Mouse (Mus musculus): ENCODE data around the gene Afg3l1. TPM values are rescaled to one million over a fixed set of nuclear protein-coding genes. Genes with fewer than 3 reads are reported as not detected.

Afg3l1 gene
- polyA plus RNA-seq, 1 experiment from 2014 or later: 32.2 TPM

DNA sequence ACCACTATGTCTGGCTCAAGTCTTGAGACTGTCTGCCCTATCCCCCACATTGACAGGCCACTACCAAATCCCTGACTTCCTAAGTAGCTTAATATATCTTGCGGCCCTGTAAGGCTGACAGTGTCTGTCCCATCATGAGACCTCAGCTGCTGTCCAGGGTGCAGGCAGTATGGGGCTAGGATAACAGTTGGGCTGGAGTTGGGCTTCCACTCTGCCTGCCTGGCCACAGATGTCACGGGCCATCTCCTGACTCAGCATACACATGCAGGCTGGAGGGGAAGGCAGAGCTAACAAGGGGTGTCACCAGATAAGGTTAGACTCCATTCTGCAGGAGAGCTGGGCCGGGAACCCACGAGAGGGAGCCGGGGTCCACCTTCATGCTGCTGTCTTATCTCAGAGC lies 29.4 kb downstream of the Afg3l1 start:
- WGBS: 96% methylated on average over 5 of the region's 5 CpGs

DNA sequence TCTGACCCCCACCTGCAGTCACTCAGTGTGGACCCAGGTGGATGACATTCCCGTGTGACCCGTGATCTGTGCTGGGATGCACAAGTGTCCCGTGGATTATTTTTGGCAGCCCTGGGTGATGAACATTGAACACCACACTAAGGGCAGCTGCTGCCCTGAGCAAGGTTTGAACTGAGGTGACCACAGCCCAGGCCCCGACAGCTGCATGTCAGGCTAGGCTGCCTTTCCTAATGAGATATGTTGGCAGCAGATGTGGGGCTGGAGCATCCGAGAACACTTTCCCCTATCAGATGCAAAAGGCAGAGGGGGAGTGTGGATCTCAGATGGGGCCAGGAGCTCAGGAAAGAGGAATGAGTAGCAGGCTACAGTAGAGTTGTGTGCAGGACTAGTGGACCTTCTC lies 33.1 kb downstream of the Afg3l1 start:
- H3K4me2 ChIP-seq (ENCODE audit: low read depth, low read length): no peak overlapping the region
- no peaks in the 10 kb centered on the region for H3K36me3 ChIP-seq (replicated peaks; ENCODE audit: control insufficient read depth, insufficient read depth, low read depth, low read length)
- H3K9ac ChIP-seq (replicated peaks; ENCODE audit: low read length): no peak overlapping the region
- H3K4me1 ChIP-seq (ENCODE audit: control insufficient read depth, insufficient read depth, low read length): peaks cover 2% of the 10 kb centered on the region; the same call in 1 of the 2 replicates
- no peak overlapping the region for H3K4me3 ChIP-seq (ENCODE audit: low read depth, low read length)
- DNase-seq (ENCODE audit: low spot score) (no peak), ATAC-seq (replicated peaks; ENCODE audit: insufficient number of reproducible peaks, low FRiP score, low TSS enrichment, low read depth) (no peak)
- no peak overlapping the region for H3K27ac ChIP-seq (replicated peaks; ENCODE audit: low read depth, low read length)
- WGBS: 88% methylated on average over 5 of the region's 5 CpGs
- no peaks in the 10 kb centered on the region for H3K9me3 ChIP-seq (replicated peaks; ENCODE audit: control insufficient read depth, low read length)
- no peaks in the 10 kb centered on the region; the same call in 1 of the 2 replicates for H3K27me3 ChIP-seq (ENCODE audit: control insufficient read depth, insufficient read depth, low read length)

More for the DNA sequence above, 29.4 kb downstream of the Afg3l1 start:
- no peak overlapping the region for H3K4me3 ChIP-seq (ENCODE audit: low read depth, low read length)
- no peaks in the 10 kb centered on the region for H3K4me1 ChIP-seq (ENCODE audit: control insufficient read depth, insufficient read depth, low read length)
- H3K9ac ChIP-seq (replicated peaks; ENCODE audit: low read length): no peak overlapping the region
- H3K9me3 ChIP-seq (replicated peaks; ENCODE audit: control insufficient read depth, low read length): no peaks in the 10 kb centered on the region
- no peak for DNase-seq (ENCODE audit: low spot score)
- no peaks in the 10 kb centered on the region for H3K27me3 ChIP-seq (ENCODE audit: control insufficient read depth, insufficient read depth, low read length)
- no peak overlapping the region for H3K4me2 ChIP-seq (ENCODE audit: low read depth, low read length)
- no peak overlapping the region for H3K27ac ChIP-seq (replicated peaks; ENCODE audit: low read depth, low read length)
- peaks cover 11% of the 10 kb centered on the region for H3K36me3 ChIP-seq (replicated peaks; ENCODE audit: control insufficient read depth, insufficient read depth, low read depth, low read length)
- ATAC-seq (replicated peaks; ENCODE audit: insufficient number of reproducible peaks, low FRiP score, low TSS enrichment, low read depth): no peak

DNA sequence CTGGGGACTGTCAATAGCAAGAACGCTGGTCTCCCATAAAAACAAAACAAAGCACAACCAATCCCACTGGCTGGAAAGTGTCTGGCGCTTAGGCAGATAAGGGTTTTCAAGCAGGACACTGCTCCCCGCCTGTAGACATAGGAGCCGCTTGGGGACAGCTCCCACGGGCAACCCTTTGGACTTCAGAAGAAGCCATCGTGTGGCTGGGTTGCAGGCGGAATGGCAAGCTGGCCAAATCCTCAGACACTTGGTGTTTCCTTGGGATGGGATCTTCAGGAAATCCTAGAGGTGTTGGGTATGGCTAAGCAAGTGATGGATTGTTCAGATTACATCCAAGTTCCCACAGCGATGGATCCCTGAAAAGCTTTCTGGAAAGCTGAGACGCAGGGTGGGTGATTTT lies 36.4 kb downstream of the Afg3l1 start:
- no peak for DNase-seq (ENCODE audit: low spot score)
- Histone ChIP-seq H3K9me3 (replicated peaks; ENCODE audit: control insufficient read depth, low read length) (no peaks in the 10 kb centered on the region), H3K27me3 (ENCODE audit: control insufficient read depth, insufficient read depth, low read length) (no peaks in the 10 kb centered on the region; the same call in 1 of the 2 replicates), H3K4me1 (ENCODE audit: control insufficient read depth, insufficient read depth, low read length) (peaks cover 2% of the 10 kb centered on the region; the same call in 1 of the 2 replicates), H3K4me3 (ENCODE audit: low read depth, low read length) (peak overlapping the region; percentile 48), H3K36me3 (replicated peaks; ENCODE audit: control insufficient read depth, insufficient read depth, low read depth, low read length) (no peaks in the 10 kb centered on the region), H3K4me2 (ENCODE audit: low read depth, low read length) (peak overlapping the region; percentile 80), H3K9ac (replicated peaks; ENCODE audit: low read length) (peak overlapping the region; percentile 67), H3K27ac (replicated peaks; ENCODE audit: low read depth, low read length) (no peak overlapping the region)
- WGBS: 5% methylated on average over 9 of the region's 9 CpGs
- no peak for ATAC-seq (replicated peaks; ENCODE audit: insufficient number of reproducible peaks, low FRiP score, low TSS enrichment, low read depth)

DNA sequence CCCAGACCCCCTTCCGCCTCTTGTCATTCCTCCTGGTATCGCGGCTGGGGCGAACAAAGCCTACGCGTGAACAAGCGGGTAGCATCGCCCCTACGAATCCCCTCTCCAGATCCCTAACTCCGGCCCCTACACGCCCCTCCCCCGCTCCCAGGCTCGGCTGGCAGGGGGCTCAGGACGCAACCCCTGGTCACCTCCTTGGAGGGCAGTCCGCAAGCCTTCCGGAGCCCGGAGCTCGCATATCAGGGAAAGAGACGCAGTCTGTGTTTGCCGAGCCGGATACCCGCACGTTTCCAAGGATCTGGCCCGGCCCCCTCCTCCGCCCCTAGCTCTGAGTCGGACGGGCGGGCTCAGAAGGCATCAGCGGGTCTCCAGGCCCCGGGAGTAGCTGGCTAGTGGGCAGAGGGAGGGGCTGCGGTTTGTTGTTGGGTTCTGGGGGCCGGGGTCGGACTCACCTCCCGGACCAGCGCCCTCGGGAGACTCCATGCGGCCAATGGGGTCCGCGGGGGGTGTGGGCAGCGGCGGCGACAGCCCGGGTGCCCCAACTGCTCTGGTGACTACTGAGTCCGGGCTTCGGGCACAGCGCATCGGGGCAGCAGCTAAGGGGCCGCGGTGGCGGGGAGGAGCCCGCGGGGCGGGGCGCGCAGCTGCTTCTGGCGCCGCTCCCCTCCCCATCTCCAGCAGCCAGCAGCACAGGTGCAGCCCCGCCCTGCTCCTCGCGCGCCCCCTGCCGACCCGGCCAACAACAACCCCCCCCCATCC lies 37.3 kb downstream of the Afg3l1 start, which contains the start of gene Dbndd1:
Gene Dbndd1, minus strand, starts transcription at position 683 of the 759 bp plus-strand sequence.
- Histone ChIP-seq H3K27me3 (ENCODE audit: control insufficient read depth, insufficient read depth, low read length) (no peaks in the 10 kb centered on the region; the same call in 1 of the 2 replicates), H3K4me3 (ENCODE audit: low read depth, low read length) (peak within 1 kb of the TSS; percentile 48)
- WGBS: under 1% methylated on average over 53 of the region's 63 CpGs

DNA sequence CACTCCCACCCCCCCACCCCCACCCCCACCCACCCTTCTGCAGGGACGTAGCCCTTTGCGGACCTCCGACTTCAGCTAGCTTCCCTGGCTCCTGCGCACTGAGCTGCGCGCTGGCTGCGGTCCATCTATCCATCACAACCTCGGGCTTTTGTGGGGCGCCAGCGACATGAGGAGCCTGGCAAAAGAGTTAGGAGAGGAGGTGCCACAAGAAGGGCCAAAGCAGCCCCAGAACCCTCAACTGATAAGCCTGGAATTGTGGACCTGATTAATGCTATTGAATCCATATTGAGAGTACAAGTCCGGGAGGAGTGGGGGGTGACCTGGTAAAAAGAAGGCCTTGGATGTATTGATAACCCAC lies 37.8 kb downstream of the Afg3l1 start:
- Histone ChIP-seq H3K4me2 (ENCODE audit: low read depth, low read length) (peak overlapping the region; percentile 80), H3K9ac (replicated peaks; ENCODE audit: low read length) (no peak overlapping the region), H3K4me3 (ENCODE audit: low read depth, low read length) (peak overlapping the region; percentile 48), H3K4me1 (ENCODE audit: control insufficient read depth, insufficient read depth, low read length) (peaks cover 4% of the 10 kb centered on the region), H3K9me3 (replicated peaks; ENCODE audit: control insufficient read depth, low read length) (no peaks in the 10 kb centered on the region), H3K27me3 (ENCODE audit: control insufficient read depth, insufficient read depth, low read length) (no peaks in the 10 kb centered on the region; the same call in 1 of the 2 replicates), H3K27ac (replicated peaks; ENCODE audit: low read depth, low read length) (no peak overlapping the region), H3K36me3 (replicated peaks; ENCODE audit: control insufficient read depth, insufficient read depth, low read depth, low read length) (no peaks in the 10 kb centered on the region)
- DNase-seq (ENCODE audit: low spot score) (no peak), ATAC-seq (replicated peaks; ENCODE audit: insufficient number of reproducible peaks, low FRiP score, low TSS enrichment, low read depth) (no peak)
- under 1% methylated on average over 11 of the region's 11 CpGs for WGBS

More for the DNA sequence above, 37.3 kb downstream of the Afg3l1 start, which contains the start of gene Dbndd1:
- DNase-seq (ENCODE audit: low spot score) (peak; percentile 75), ATAC-seq (replicated peaks; ENCODE audit: insufficient number of reproducible peaks, low FRiP score, low TSS enrichment, low read depth) (peak; percentile 66)
- no peaks in the 10 kb centered on the region for H3K9me3 ChIP-seq (replicated peaks; ENCODE audit: control insufficient read depth, low read length)
- H3K4me2 ChIP-seq (ENCODE audit: low read depth, low read length): peak within 1 kb of the TSS; percentile 80
- peak within 1 kb of the TSS; percentile 39; the same call in 1 of the 2 replicates for H3K27ac ChIP-seq (replicated peaks; ENCODE audit: low read depth, low read length)
- peak within 1 kb of the TSS; percentile 67 for H3K9ac ChIP-seq (replicated peaks; ENCODE audit: low read length)
- H3K4me1 ChIP-seq (ENCODE audit: control insufficient read depth, insufficient read depth, low read length): peaks cover 4% of the 10 kb centered on the region
- H3K36me3 ChIP-seq (replicated peaks; ENCODE audit: control insufficient read depth, insufficient read depth, low read depth, low read length): no peaks in the 10 kb centered on the region

DNA sequence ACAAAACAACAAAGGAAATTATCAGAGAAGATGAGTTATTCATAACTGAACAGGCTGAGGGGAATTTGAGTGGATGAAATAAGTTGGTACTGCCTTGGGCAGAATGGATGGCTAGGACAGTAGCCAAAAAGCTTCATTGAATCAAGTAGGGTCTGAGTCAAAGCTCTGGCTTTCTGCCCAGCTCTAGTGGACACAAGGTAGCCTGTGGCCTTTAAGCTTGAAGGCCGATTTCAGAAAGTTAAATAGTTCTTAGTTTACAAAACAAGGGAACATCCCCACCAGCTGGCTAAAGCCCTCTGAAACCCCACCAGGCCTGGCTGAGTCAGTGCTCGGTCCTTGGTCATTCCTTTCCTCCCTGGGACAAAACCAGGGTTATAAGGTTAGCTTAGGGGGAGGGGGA lies 38.9 kb downstream of the Afg3l1 start:
- Histone ChIP-seq H3K4me1 (ENCODE audit: control insufficient read depth, insufficient read depth, low read length) (peaks cover 4% of the 10 kb centered on the region), H3K9ac (replicated peaks; ENCODE audit: low read length) (no peak overlapping the region), H3K27me3 (ENCODE audit: control insufficient read depth, insufficient read depth, low read length) (no peaks in the 10 kb centered on the region; the same call in 1 of the 2 replicates), H3K4me3 (ENCODE audit: low read depth, low read length) (no peak overlapping the region), H3K27ac (replicated peaks; ENCODE audit: low read depth, low read length) (no peak overlapping the region), H3K9me3 (replicated peaks; ENCODE audit: control insufficient read depth, low read length) (no peaks in the 10 kb centered on the region), H3K4me2 (ENCODE audit: low read depth, low read length) (no peak overlapping the region), H3K36me3 (replicated peaks; ENCODE audit: control insufficient read depth, insufficient read depth, low read depth, low read length) (no peaks in the 10 kb centered on the region)
- no peak for DNase-seq (ENCODE audit: low spot score)
- 30% methylated on average over 2 of the region's 2 CpGs for WGBS
- no peak for ATAC-seq (replicated peaks; ENCODE audit: insufficient number of reproducible peaks, low FRiP score, low TSS enrichment, low read depth)

DNA sequence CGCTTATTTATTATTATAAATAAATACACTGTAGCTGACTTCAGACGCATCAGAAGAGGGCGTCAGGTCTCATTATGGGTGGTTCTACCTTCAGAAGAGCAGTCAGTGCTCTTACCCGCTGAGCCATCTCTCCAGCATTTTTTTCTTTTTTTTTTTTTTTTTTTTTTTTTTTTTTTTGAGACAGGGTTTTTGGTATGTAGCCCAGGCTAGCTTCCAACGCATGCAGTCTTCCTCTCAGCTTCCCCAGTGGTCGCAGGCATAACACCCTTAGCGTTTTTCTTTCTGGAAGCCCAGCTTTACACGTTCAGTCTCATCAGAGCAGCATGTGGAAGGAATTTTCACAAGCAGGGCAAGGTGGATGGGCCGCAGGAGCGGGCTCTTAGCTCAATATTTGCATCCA lies 40.5 kb downstream of the Afg3l1 start:
- H3K27ac ChIP-seq (replicated peaks; ENCODE audit: low read depth, low read length): no peak overlapping the region
- no peaks in the 10 kb centered on the region; the same call in 1 of the 2 replicates for H3K27me3 ChIP-seq (ENCODE audit: control insufficient read depth, insufficient read depth, low read length)
- H3K36me3 ChIP-seq (replicated peaks; ENCODE audit: control insufficient read depth, insufficient read depth, low read depth, low read length): peaks cover 2% of the 10 kb centered on the region
- peak overlapping the region; percentile 5; the same call in 1 of the 2 replicates for H3K4me2 ChIP-seq (ENCODE audit: low read depth, low read length)
- ATAC-seq (replicated peaks; ENCODE audit: insufficient number of reproducible peaks, low FRiP score, low TSS enrichment, low read depth) (no peak), DNase-seq (ENCODE audit: low spot score) (no peak)
- H3K9me3 ChIP-seq (replicated peaks; ENCODE audit: control insufficient read depth, low read length): no peaks in the 10 kb centered on the region
- WGBS: 37% methylated on average over 10 of the region's 10 CpGs
- peaks cover 4% of the 10 kb centered on the region for H3K4me1 ChIP-seq (ENCODE audit: control insufficient read depth, insufficient read depth, low read length)
- no peak overlapping the region for H3K9ac ChIP-seq (replicated peaks; ENCODE audit: low read length)
- peak overlapping the region; percentile 71; the same call in 1 of the 2 replicates for H3K4me3 ChIP-seq (ENCODE audit: low read depth, low read length)

DNA sequence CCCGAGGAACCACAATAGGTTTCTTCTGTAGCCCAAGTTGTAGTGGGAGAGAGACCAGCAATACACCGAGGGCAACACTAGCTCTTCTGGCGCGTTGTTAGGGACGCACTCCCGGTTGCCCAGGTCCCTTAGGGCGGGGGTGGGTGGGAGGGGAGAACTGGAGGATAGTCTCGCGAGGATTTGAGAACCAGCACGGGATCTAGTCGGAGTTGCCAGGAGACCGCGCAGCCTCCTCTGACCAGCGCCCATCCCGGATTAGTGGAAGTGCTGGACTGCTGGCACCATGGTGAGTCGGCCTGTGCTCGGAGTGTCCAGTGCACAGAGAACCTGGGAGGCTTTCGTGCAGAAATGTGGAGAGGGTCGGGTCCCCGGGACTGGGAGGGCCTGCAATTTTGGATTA lies 41.0 kb downstream of the Afg3l1 start, which contains the start of gene Gas8:
Gene Gas8, plus strand, starts transcription at position 168 of the 400 bp plus-strand sequence.
- Histone ChIP-seq H3K27me3 (ENCODE audit: control insufficient read depth, insufficient read depth, low read length) (no peaks in the 10 kb centered on the region; the same call in 1 of the 2 replicates), H3K27ac (replicated peaks; ENCODE audit: low read depth, low read length) (no peak within 1 kb of the TSS), H3K9me3 (replicated peaks; ENCODE audit: control insufficient read depth, low read length) (no peaks in the 10 kb centered on the region), H3K4me3 (ENCODE audit: low read depth, low read length) (peak within 1 kb of the TSS; percentile 71), H3K9ac (replicated peaks; ENCODE audit: low read length) (peak within 1 kb of the TSS; percentile 80), H3K4me1 (ENCODE audit: control insufficient read depth, insufficient read depth, low read length) (peaks cover 4% of the 10 kb centered on the region), H3K36me3 (replicated peaks; ENCODE audit: control insufficient read depth, insufficient read depth, low read depth, low read length) (peaks cover 5% of the 10 kb centered on the region), H3K4me2 (ENCODE audit: low read depth, low read length) (peak within 1 kb of the TSS; percentile 75)
- ATAC-seq (replicated peaks; ENCODE audit: insufficient number of reproducible peaks, low FRiP score, low TSS enrichment, low read depth): peak; percentile 81
- DNase-seq (ENCODE audit: low spot score): peak; percentile 96
- under 1% methylated on average over 20 of the region's 20 CpGs for WGBS
